Mouse (Mus musculus) right cerebral cortex, adult 18-20 months (tissue): ENCODE measurements around the gene St6galnac1.

Experiments used
- DNase-seq: peaks from one replicate; pipeline ENCODE4 v3.0.0; 2022; ENCODE audit warnings: mixed read lengths

St6galnac1 gene

GRCm38 (mm10) chr11:116775407-116775806 lies at the start of gene St6galnac1:
Gene St6galnac1 (minus strand): TSS chr11:116775507.
- DNase-seq: no peak

GRCm38 (mm10) chr11:116823885-116824284 lies 48.6 kb upstream of the St6galnac1 start:
- DNase-seq: peak; percentile 61

- no peak for DNase-seq
These were observed 47.9 kb upstream of the St6galnac1 start for GRCm38 (mm10) chr11:116823255-116823654.

- peak; percentile 61 for DNase-seq
These were observed 47.3 kb upstream of the St6galnac1 start for GRCm38 (mm10) chr11:116822626-116823025.

GRCm38 (mm10) chr11:116822215-116822614 lies 46.9 kb upstream of the St6galnac1 start:
- DNase-seq: no peak

GRCm38 (mm10) chr11:116821057-116821940 lies 46.0 kb upstream of the St6galnac1 start:
- no peak for DNase-seq

- DNase-seq: no peak
These were observed 44.8 kb upstream of the St6galnac1 start for GRCm38 (mm10) chr11:116819932-116820593.

- DNase-seq: no peak
These were observed 43.4 kb upstream of the St6galnac1 start for GRCm38 (mm10) chr11:116818722-116819121.

- DNase-seq: no peak
These were observed 42.3 kb upstream of the St6galnac1 start for GRCm38 (mm10) chr11:116817567-116817966.

GRCm38 (mm10) chr11:116816769-116817168 lies 41.5 kb upstream of the St6galnac1 start:
- DNase-seq: no peak

- DNase-seq: no peak
These were observed 39.6 kb upstream of the St6galnac1 start for GRCm38 (mm10) chr11:116814884-116815415.

- no peak for DNase-seq
These were observed 39.0 kb upstream of the St6galnac1 start for GRCm38 (mm10) chr11:116814076-116814883.

- DNase-seq: no peak
These were observed 38.3 kb upstream of the St6galnac1 start for GRCm38 (mm10) chr11:116813610-116814009.

GRCm38 (mm10) chr11:116812793-116813529 lies 37.7 kb upstream of the St6galnac1 start:
- no peak for DNase-seq

- DNase-seq: peak; percentile 89
These were observed 35.9 kb upstream of the St6galnac1 start for GRCm38 (mm10) chr11:116810983-116811901.

GRCm38 (mm10) chr11:116810528-116810927 lies 35.2 kb upstream of the St6galnac1 start:
- no peak for DNase-seq

GRCm38 (mm10) chr11:116809520-116809919 lies 34.2 kb upstream of the St6galnac1 start:
- no peak for DNase-seq

GRCm38 (mm10) chr11:116808811-116809395 lies 33.6 kb upstream of the St6galnac1 start:
- no peak for DNase-seq

- peak; percentile 79 for DNase-seq
These were observed 32.8 kb upstream of the St6galnac1 start for GRCm38 (mm10) chr11:116807938-116808606.

- no peak for DNase-seq
These were observed 32.2 kb upstream of the St6galnac1 start for GRCm38 (mm10) chr11:116807526-116807925.
